Mouse (Mus musculus) lung, postnatal 25 days (tissue): ENCODE measurements around the gene Olfr1138.

Source experiments
- DNase-seq: peaks from one replicate; pipeline ENCODE4 v3.0.0; 2022; ENCODE audit warnings: low spot score

Gene Olfr1138

GRCm38 (mm10) chr2:87739878-87740277 is at the start of gene Olfr1138:
Gene Olfr1138, minus strand, starts transcription at chr2:87739978.
- DNase-seq: no peak

DNA sequence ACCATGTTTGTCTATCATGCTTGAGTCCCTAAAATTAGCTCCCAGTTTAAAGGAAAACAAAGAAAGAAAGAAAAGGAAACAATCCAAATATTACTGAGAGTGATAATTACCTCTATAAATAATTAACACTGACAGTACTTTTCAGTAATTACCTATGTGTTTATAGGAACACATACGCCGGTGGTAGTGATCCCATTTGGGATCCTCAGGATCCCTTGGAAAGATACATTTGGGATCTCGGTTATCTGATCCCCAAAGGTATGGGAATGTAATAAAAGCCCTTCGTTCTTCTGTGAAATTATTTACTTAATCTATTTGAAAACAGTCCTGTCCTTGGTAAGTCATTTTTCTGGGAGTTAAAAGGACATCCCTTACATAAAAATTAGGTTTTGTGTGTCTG is 39.4 kb upstream of the Olfr1138 start, which contains the start of gene Olfr152:
Gene Olfr152, plus strand, starts transcription at position 301 of the 400 bp plus-strand sequence.
- DNase-seq: no peak

- DNase-seq: no peak
These were observed 36.4 kb upstream of the Olfr1138 start for GRCm38 (mm10) chr2:87776143-87776542.

DNA sequence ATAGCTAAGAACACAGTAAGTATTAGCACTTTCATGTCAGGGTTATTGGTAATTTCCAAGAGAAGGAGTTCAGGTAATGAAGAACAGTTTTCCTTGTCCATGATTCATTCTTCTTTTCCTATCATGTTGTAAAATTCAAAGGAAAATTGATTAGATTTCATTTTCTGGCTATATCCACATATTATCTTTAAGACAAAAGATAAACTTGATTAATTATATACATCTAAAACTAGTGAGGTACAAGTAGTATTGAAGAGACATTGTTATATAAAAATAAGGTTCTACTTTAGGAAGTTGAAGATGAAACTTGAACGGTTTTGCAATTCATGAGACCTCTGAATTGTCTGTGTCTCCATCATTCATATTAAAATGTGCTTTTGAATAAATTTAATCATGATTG is 14.1 kb upstream of the Olfr1138 start, which contains the start of gene Olfr1141:
Gene Olfr1141, minus strand, starts transcription at position 101 of the 400 bp plus-strand sequence.
- no peak for DNase-seq

DNA sequence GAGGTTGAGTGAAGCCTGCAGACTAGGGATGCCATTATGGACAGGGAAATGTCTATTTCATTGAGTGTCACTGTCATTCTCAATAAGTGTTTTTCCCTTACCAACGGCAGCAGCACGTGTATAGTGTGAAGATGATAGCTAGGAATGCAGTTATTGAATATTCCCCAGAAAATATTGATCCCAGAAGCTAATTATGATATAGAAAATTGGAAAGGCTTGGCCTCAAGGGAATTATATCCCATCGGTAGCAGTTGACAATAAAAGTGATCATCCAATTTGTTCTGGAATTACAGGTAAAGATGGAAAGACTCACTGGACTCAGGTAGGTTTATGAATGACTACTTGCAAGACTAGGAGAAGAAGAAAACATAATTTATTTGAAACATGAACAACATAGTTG is 3.7 kb upstream of the Olfr1138 start, which contains the start of gene Olfr1140:
Gene Olfr1140, plus strand, starts transcription at position 301 of the 400 bp plus-strand sequence.
- no peak for DNase-seq

GRCm38 (mm10) chr2:87713079-87713478 is 26.7 kb downstream of the Olfr1138 start, which contains the start of gene Olfr1137:
Gene Olfr1137, minus strand, starts transcription at chr2:87713179.
- no peak for DNase-seq

- DNase-seq: no peak
These were observed 45.9 kb downstream of the Olfr1138 start, which contains the start of gene Olfr1136 for GRCm38 (mm10) chr2:87693847-87694246. Gene Olfr1136, minus strand, starts transcription at chr2:87693947.
